Mouse (Mus musculus) forebrain, embryonic 15.5 days (tissue): ENCODE measurements at regions not wholly inside any gene's neighbourhood (a gene's known extent, or its start where the extent isn't known, plus 50 kb on each side); places are given as distances from the start of the nearest gene placed in this dataset.
A peak's percentile ranks its signal among the peaks of the same experiment; 100 is the strongest.

Source experiments
- ATAC-seq: fragments of 200-750 bp; cut with Nextera tagmentation; replicated peaks from 2 replicates; pipeline ENCODE4 v1.8.0; 2017; ENCODE audit warnings: mild to moderate bottlenecking, moderate TSS enrichment, moderate library complexity
- H3K27ac ChIP-seq: fragments of 300-500 bp; sonication (generic); replicated peaks from 2 replicates; pipeline ENCODE4 v1.5.1; 2015; ENCODE audit warnings: mild to moderate bottlenecking, inconsistent platforms
- H3K27me3 ChIP-seq: fragments of 300-500 bp; sonication (generic); 2 replicates; pipeline ENCODE4 v1.6.1; 2015; ENCODE audit warnings: inconsistent platforms
- H3K36me3 ChIP-seq: fragments of 300-500 bp; sonication (generic); 2 replicates; pipeline ENCODE4 v1.6.1; 2015; ENCODE audit warnings: mild to moderate bottlenecking, inconsistent platforms
- H3K4me1 ChIP-seq: fragments of 300-500 bp; sonication (generic); 2 replicates; pipeline ENCODE4 v1.6.1; 2015; ENCODE audit warnings: inconsistent platforms
- H3K4me2 ChIP-seq: fragments of 300-500 bp; sonication (generic); replicated peaks from 2 replicates; pipeline ENCODE4 v1.6.1; 2015; ENCODE audit warnings: mild to moderate bottlenecking, inconsistent platforms
- H3K4me3 ChIP-seq: fragments of 300-500 bp; sonication (generic); 2 replicates; pipeline ENCODE4 v1.5.1; 2015; ENCODE audit warnings: mild to moderate bottlenecking, inconsistent platforms
- H3K9ac ChIP-seq: fragments of 300-500 bp; sonication (generic); replicated peaks from 2 replicates; pipeline ENCODE4 v1.6.1; 2015; ENCODE audit warnings: mild to moderate bottlenecking, inconsistent platforms
- H3K9me3 ChIP-seq: fragments of 300-500 bp; sonication (generic); 2 replicates; pipeline ENCODE4 v1.6.1; 2016; ENCODE audit warnings: inconsistent platforms
- WGBS: fragments of 180-500 bp; shearing (Covaris S2); methylation state at CpG from one replicate; pipeline ENCODE4 v1.1.7; 2015; ENCODE audit warnings: mixed read lengths; 5-methylcytosine and 5-hydroxymethylcytosine counted together

GRCm38 (mm10) chr9:76734387-76734786 is 167.5 kb upstream of the Fam83b start:
- no peak overlapping the region for H3K27ac ChIP-seq
- 71% methylated on average over 1 of the region's 1 CpGs for WGBS
- H3K4me2 ChIP-seq: no peak overlapping the region
- no peak for ATAC-seq
- no peaks in the 10 kb centered on the region for H3K4me1 ChIP-seq
- H3K9me3 ChIP-seq: no peaks in the 10 kb centered on the region
- no peak overlapping the region for H3K4me3 ChIP-seq
- no peaks in the 10 kb centered on the region for H3K27me3 ChIP-seq
- no peaks in the 10 kb centered on the region for H3K36me3 ChIP-seq
- no peak overlapping the region for H3K9ac ChIP-seq

GRCm38 (mm10) chr9:76733812-76734211 is 166.9 kb upstream of the Fam83b start:
- no peak for ATAC-seq
- no peak overlapping the region for H3K27ac ChIP-seq

GRCm38 (mm10) chr9:76722881-76723280 is 156.0 kb upstream of the Fam83b start:
- Histone ChIP-seq H3K27me3 (no peaks in the 10 kb centered on the region), H3K4me3 (no peak overlapping the region), H3K9ac (no peak overlapping the region), H3K36me3 (no peaks in the 10 kb centered on the region), H3K4me2 (no peak overlapping the region), H3K9me3 (no peaks in the 10 kb centered on the region), H3K27ac (no peak overlapping the region), H3K4me1 (no peaks in the 10 kb centered on the region)
- no peak for ATAC-seq
- 85% methylated on average over 3 of the region's 3 CpGs for WGBS

More at GRCm38 (mm10) chr9:76733812-76734211, 166.9 kb upstream of the Fam83b start:
- no peaks in the 10 kb centered on the region for H3K9me3 ChIP-seq
- H3K4me2 ChIP-seq: no peak overlapping the region
- no peak overlapping the region for H3K4me3 ChIP-seq
- H3K4me1 ChIP-seq: no peaks in the 10 kb centered on the region
- H3K36me3 ChIP-seq: no peaks in the 10 kb centered on the region
- H3K27me3 ChIP-seq: no peaks in the 10 kb centered on the region
- no peak overlapping the region for H3K9ac ChIP-seq

GRCm38 (mm10) chr9:76715852-76716251 is 148.9 kb upstream of the Fam83b start:
- Histone ChIP-seq H3K9me3 (no peaks in the 10 kb centered on the region), H3K9ac (no peak overlapping the region), H3K27ac (no peak overlapping the region), H3K36me3 (no peaks in the 10 kb centered on the region), H3K4me1 (no peaks in the 10 kb centered on the region), H3K4me2 (no peak overlapping the region), H3K27me3 (no peaks in the 10 kb centered on the region), H3K4me3 (no peak overlapping the region)
- no peak for ATAC-seq
- WGBS: 91% methylated on average over 1 of the region's 1 CpGs

- no peaks in the 10 kb centered on the region for H3K4me1 ChIP-seq
- no peak overlapping the region for H3K27ac ChIP-seq
- no peak overlapping the region for H3K9ac ChIP-seq
- no peaks in the 10 kb centered on the region for H3K9me3 ChIP-seq
- no peaks in the 10 kb centered on the region for H3K36me3 ChIP-seq
- WGBS: 61% methylated on average over 1 of the region's 1 CpGs
- no peak overlapping the region for H3K4me2 ChIP-seq
- no peak overlapping the region for H3K4me3 ChIP-seq
- no peaks in the 10 kb centered on the region for H3K27me3 ChIP-seq
- ATAC-seq: no peak
Measured at GRCm38 (mm10) chr9:76706451-76706850, 139.5 kb upstream of the Fam83b start.

GRCm38 (mm10) chr9:76705786-76706185 is 138.9 kb upstream of the Fam83b start:
- ATAC-seq: no peak
- WGBS: 81% methylated on average over 5 of the region's 5 CpGs
- H3K4me1 ChIP-seq: no peaks in the 10 kb centered on the region

GRCm38 (mm10) chr9:76695547-76695946 is 128.6 kb upstream of the Fam83b start:
- WGBS: 72% methylated on average over 4 of the region's 4 CpGs

More at GRCm38 (mm10) chr9:76705786-76706185, 138.9 kb upstream of the Fam83b start:
- no peak overlapping the region for H3K4me3 ChIP-seq
- no peaks in the 10 kb centered on the region for H3K27me3 ChIP-seq
- H3K9me3 ChIP-seq: no peaks in the 10 kb centered on the region
- H3K4me2 ChIP-seq: no peak overlapping the region
- no peak overlapping the region for H3K27ac ChIP-seq
- no peaks in the 10 kb centered on the region for H3K36me3 ChIP-seq
- no peak overlapping the region for H3K9ac ChIP-seq

GRCm38 (mm10) chr9:76692976-76693375 is 126.1 kb upstream of the Fam83b start:
- H3K27ac ChIP-seq: no peak overlapping the region
- H3K9me3 ChIP-seq: no peaks in the 10 kb centered on the region
- H3K4me1 ChIP-seq: no peaks in the 10 kb centered on the region
- H3K4me3 ChIP-seq: no peak overlapping the region
- H3K9ac ChIP-seq: no peak overlapping the region
- 84% methylated on average over 4 of the region's 4 CpGs for WGBS
- ATAC-seq: no peak
- H3K27me3 ChIP-seq: no peaks in the 10 kb centered on the region
- no peaks in the 10 kb centered on the region for H3K36me3 ChIP-seq
- H3K4me2 ChIP-seq: no peak overlapping the region

More at GRCm38 (mm10) chr9:76695547-76695946, 128.6 kb upstream of the Fam83b start:
- Histone ChIP-seq H3K4me2 (no peak overlapping the region), H3K9me3 (no peaks in the 10 kb centered on the region), H3K27ac (no peak overlapping the region), H3K36me3 (no peaks in the 10 kb centered on the region), H3K9ac (no peak overlapping the region), H3K27me3 (no peaks in the 10 kb centered on the region), H3K4me3 (no peak overlapping the region), H3K4me1 (no peaks in the 10 kb centered on the region)
- no peak for ATAC-seq

- ATAC-seq: peak; percentile 90
- WGBS: 26% methylated on average over 3 of the region's 3 CpGs
Measured at GRCm38 (mm10) chr9:76660848-76661247, 93.9 kb upstream of the Fam83b start.

GRCm38 (mm10) chr9:76659798-76660197 is 92.9 kb upstream of the Fam83b start:
- Histone ChIP-seq H3K4me2 (no peak overlapping the region), H3K9me3 (no peaks in the 10 kb centered on the region), H3K4me3 (no peak overlapping the region), H3K9ac (no peak overlapping the region), H3K36me3 (no peaks in the 10 kb centered on the region), H3K27ac (no peak overlapping the region), H3K27me3 (no peaks in the 10 kb centered on the region), H3K4me1 (no peaks in the 10 kb centered on the region)
- WGBS: 13% methylated on average over 3 of the region's 3 CpGs
- ATAC-seq: no peak

More at GRCm38 (mm10) chr9:76660848-76661247, 93.9 kb upstream of the Fam83b start:
- Histone ChIP-seq H3K4me2 (no peak overlapping the region), H3K27ac (no peak overlapping the region), H3K27me3 (no peaks in the 10 kb centered on the region), H3K36me3 (no peaks in the 10 kb centered on the region), H3K9me3 (no peaks in the 10 kb centered on the region), H3K4me3 (no peak overlapping the region), H3K9ac (no peak overlapping the region), H3K4me1 (no peaks in the 10 kb centered on the region)

- H3K27me3 ChIP-seq: no peaks in the 10 kb centered on the region
- WGBS: 88% methylated on average over 2 of the region's 2 CpGs
- H3K9me3 ChIP-seq: no peaks in the 10 kb centered on the region
Measured at GRCm38 (mm10) chr9:76653311-76653710, 86.4 kb upstream of the Fam83b start.

GRCm38 (mm10) chr9:76649484-76649883 is 82.6 kb upstream of the Fam83b start:
- H3K4me3 ChIP-seq: no peak overlapping the region
- H3K4me2 ChIP-seq: no peak overlapping the region
- H3K9me3 ChIP-seq: no peaks in the 10 kb centered on the region
- no peaks in the 10 kb centered on the region for H3K27me3 ChIP-seq
- H3K4me1 ChIP-seq: no peaks in the 10 kb centered on the region
- no peak for ATAC-seq
- no peak overlapping the region for H3K27ac ChIP-seq
- no peak overlapping the region for H3K9ac ChIP-seq
- H3K36me3 ChIP-seq: no peaks in the 10 kb centered on the region
- 96% methylated on average over 1 of the region's 1 CpGs for WGBS

More at GRCm38 (mm10) chr9:76653311-76653710, 86.4 kb upstream of the Fam83b start:
- no peak overlapping the region for H3K4me3 ChIP-seq
- no peaks in the 10 kb centered on the region for H3K4me1 ChIP-seq
- no peak overlapping the region for H3K27ac ChIP-seq
- H3K4me2 ChIP-seq: no peak overlapping the region
- ATAC-seq: no peak
- no peaks in the 10 kb centered on the region for H3K36me3 ChIP-seq
- H3K9ac ChIP-seq: no peak overlapping the region

- no peak overlapping the region for H3K4me2 ChIP-seq
- H3K9me3 ChIP-seq: no peaks in the 10 kb centered on the region
- H3K9ac ChIP-seq: no peak overlapping the region
- no peak overlapping the region for H3K27ac ChIP-seq
- H3K27me3 ChIP-seq: no peaks in the 10 kb centered on the region
- no peaks in the 10 kb centered on the region for H3K4me1 ChIP-seq
- no peak for ATAC-seq
- no peak overlapping the region for H3K4me3 ChIP-seq
- H3K36me3 ChIP-seq: no peaks in the 10 kb centered on the region
Measured at GRCm38 (mm10) chr9:76646383-76646782, 79.5 kb upstream of the Fam83b start.
